Mouse (Mus musculus) testis, postnatal 10 days (tissue): ENCODE data around the gene Lnpk.

Experiments used
- DNase-seq: peaks from one replicate; pipeline ENCODE4 v3.0.0; 2021; ENCODE audit warnings: low spot score

The Lnpk gene

DNA sequence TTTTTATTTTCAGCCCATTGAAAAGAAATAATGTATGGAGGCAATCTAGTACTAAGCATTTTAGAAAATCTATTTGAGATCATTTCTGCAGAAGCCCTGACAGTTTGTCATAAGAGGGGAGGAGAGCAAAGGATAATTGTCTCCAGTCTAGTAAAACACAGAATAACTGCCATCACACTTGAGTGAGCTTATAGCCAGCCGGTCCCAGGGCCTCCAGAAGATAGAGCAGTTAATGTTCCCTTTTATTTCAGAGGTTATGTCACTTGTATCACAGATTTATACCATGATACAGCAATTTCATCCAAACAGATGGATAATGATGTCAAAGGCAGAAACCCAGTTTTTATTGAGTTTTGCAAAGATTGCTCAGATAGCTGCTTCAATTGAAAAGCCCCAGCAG, 89.0 kb downstream of the Lnpk start:
- no peak for DNase-seq

DNA sequence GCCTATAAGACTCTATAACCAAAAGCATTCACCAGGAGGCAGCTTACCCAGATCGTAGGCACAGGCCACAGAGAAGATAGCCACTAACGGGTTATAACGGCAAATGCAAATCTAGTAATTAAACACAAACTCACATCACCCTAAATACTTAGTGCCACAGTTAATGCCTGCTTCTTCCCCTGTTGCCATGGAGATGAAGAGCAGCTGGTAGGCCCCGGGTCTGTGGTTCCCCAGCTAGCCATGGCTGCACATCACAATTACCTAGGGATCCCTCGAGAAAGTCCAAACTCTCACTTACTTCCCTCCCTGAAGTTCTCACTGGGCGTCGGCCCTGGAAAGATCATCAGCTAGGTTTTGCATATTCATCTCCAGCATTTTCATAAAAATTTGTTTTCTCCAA, 90.8 kb downstream of the Lnpk start:
- no peak for DNase-seq

DNA sequence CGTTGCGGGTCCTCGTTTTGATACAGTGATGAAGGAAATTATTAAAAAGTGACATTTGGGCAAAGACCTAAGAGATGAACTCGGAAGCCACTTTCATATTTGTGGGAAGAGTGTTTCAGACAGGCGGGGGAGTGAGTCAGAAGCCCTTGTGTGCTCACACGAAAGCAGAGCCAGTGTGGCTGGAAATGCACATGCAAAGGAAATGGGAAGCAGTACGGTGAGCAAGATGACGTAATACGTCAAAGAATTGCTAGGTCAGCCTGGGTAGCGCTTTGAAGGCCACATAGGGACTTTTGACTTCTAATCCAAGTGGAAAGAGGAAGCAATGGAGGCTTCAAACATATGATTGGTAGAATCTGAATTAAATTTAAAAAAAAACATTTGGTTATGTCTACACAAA, 96.6 kb downstream of the Lnpk start:
- DNase-seq: no peak

DNA sequence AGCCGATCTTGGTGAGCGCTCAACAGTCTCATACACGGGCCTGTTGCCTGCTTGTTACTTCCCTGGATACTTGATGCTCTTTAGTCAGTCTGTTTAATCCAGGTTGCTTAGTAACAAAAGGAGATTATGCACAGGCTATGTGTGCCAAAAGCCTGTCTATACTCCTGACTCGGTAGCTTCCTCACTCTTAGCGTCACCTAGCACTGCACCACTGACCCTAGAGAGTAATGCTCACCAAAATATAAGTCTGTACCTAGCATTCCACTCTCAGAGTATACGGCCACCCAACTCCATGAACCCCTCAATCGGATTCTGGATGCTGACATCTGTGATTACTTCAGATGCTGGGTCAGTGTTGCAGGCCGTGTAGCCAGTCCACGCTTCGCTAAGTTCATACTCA, 97.1 kb downstream of the Lnpk start:
- no peak for DNase-seq
